Mouse (Mus musculus): Measurements from ENCODE around the gene P2rx1. TPM values are rescaled to one million over a fixed set of nuclear protein-coding genes. Genes with fewer than 3 reads are reported as not detected.

P2rx1 gene
- polyA plus RNA-seq, 2 experiments from 2014 or later, result 0.42 TPM; not detected in 1

DNA sequence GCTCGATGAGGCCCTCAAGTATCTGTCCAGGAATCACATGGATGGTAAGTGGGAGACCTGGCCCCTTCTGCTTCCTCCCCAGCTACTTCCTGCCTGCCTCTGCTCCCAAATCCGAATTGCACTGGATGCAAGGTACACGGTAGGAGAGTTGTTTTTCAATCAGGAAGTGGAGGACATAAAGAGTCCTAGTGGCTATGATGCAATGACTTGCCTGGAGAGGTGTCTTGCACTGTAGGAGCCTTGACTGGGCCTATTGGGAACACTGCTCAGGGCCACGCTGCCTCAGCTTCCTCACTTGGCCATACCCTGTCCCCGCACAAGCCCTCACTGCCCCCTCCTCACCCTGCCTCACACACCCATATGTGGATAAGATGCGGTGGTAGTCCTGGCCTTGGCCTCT lies 9.9 kb upstream of the P2rx1 start:
- ATAC-seq, result no peak

DNA sequence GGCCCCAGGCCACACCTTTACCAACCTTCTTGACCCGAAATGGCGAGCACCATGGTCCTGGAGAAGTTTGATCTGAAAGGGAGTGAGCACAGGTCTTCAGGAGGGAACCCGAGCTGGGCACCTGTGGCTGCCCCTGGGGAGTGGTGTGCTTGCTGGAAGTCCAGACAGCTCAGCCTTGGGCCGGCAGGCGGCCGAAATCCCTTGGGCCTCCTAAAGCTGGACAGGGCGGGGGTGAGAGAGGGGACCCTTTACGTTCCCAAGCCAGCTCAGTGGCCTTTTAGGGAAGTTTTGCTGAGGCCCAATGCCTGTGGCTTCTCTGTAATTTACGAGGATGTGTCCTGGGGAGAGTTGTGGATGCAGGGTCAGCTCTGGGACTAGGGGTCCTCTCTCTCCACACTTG lies 8.2 kb upstream of the P2rx1 start:
- ATAC-seq, result no peak

DNA sequence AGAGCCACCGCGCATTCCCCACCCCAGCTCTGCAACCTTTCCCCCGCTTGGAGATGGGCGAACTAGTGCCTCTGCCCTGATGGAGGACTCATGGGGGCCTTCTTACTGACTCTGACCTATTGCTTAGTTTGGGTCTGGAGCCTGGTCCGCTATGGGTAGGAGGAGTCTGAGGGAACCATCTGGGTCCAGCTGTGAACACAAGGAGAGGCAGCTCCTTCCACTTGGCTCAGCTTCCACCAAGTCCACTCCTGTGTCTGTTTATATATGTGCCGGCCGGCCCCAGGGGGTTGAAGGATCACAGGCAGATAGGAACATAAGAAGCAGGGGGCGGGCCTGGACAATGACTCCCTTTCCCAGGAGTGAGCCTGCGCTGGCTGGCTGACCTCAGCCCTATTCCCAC lies 6.9 kb upstream of the P2rx1 start:
- ATAC-seq, result no peak

DNA sequence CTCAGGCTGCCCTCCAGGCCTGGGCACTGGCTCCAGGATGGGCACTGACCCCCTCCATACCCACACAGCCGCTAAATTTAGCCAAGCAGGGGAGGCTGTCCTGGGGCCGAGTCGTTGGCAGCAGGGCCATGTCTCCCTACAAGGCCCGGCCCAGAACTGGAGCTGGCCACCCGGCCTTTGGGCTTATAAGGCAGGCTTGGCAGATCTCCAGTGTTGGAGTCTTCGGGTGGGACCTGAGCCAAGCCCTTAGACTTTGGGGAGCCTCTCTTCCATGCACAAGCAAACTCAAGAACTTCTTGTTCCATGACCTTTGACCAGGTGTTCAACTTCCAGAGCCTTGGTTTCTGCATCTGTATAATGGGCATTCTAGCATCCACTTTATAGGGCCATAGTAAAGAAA lies 2.6 kb upstream of the P2rx1 start:
- ATAC-seq, result no peak

DNA sequence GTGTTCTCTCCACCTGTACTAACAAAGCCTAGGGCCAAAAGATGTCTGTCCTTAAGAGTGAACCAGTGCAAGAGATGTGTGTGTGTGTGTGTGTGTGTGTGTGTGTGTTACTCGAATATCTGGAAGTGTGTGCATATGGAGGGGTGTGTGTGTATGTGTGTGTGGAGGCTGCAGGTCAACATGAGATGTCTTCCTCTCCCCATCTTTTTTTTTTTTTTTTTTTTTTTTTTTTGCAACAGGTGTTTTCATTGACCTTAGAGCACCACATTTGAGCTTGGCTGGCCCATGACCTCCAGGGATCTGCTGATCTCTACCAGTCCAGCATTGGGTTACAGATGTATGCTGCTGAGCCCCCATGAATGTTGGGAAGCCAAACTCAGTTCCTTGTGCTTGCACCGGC lies 2.1 kb upstream of the P2rx1 start:
- ATAC-seq, result no peak

DNA sequence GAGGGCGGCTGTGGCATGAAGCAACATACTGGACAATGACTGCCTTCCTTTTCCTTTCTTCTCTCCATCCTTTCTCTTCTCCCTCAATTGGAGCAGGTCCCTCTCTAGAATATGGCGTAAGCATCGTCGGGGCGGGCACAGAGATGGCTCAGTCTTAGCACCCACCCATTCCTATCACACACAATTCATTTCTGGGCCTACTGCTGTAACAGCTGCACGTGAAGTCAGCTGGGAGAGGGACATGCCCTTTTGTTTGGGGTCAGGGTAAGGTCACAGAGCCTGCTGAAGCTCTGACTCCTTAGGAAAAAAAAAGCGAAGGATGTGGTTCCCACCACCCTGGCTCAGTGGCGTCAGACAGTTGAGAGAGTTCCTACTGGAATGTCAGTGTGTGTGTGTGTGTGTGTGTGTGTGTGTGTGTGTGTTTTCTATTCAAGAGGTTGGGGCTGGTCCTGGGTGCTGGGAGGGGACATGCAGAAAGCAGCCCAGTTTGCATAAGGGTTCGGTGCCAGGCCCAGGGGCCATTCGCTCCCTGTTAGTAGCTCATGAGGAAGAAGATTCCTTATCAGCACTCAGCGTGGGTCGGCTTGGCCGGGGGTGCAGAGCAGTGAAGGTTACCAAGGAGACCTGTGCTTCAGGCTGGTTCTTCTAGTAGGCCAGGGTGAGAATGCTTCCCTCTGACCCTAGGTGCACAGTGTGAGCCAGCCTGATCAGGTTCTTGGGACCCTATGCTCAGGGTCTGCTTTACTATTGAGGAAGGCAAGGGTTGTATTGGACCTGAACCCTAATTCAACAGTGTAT lies 1.2 kb upstream of the P2rx1 start:
- ATAC-seq, result no peak

DNA sequence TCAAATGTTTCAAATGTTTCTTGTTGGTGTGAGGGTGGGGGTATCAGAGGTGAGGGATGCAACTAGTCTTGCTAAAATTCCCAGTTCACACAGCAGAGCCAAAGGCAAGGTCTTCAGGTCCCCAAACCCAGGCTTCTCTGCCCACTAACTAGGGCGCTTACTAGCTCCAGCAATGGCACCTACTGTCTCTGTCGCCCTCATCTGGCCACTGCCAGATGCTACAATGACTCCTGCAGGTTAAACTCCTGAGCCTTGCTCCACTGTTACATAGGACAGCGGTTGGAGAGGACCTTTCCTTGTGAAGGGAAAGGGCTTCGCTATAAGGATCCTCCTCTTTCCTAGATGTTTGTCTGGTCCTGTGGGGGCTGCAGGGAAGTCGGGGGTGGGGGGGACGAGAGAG lies 2.1 kb downstream of the P2rx1 start:
- ATAC-seq, result no peak

DNA sequence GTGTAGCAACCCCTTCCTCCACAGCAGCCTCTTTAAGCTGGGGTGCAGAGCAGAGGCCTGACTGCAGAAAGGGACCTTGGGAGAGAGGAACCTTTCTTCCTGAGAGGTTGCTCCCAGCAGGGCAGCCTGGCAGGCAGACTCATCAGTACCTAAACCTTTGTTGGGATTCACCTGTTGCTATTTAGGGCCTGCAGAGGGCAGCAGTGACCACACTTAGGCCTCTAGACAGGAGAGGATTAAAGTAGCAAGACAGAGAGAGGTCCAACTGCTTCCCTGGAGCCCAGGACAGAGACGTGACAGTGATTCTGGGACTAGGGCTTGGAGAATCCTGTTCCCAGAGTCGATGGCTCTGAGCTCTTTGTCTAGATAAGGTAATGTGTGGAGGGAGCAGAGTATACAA lies 7.5 kb downstream of the P2rx1 start:
- peak; percentile 69 for ATAC-seq

DNA sequence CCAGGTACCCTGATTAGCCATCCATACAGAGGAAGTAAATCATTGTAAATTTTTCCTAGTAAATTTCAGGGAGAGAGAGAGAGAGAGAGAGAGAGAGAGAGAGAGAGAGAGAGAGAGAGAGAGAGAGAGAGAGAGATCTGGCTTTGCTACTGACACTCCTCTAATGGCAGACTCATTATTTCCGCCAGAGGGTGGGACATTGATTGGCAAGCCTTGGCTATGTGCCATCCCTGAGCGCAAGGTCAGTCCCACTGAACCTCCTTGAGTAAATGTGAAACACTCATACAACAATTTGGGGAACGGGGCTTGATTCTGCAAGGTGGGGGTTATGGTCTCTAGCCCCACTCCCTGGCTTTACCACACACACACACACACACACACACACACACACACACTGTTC lies 8.2 kb downstream of the P2rx1 start:
- ATAC-seq, result no peak

DNA sequence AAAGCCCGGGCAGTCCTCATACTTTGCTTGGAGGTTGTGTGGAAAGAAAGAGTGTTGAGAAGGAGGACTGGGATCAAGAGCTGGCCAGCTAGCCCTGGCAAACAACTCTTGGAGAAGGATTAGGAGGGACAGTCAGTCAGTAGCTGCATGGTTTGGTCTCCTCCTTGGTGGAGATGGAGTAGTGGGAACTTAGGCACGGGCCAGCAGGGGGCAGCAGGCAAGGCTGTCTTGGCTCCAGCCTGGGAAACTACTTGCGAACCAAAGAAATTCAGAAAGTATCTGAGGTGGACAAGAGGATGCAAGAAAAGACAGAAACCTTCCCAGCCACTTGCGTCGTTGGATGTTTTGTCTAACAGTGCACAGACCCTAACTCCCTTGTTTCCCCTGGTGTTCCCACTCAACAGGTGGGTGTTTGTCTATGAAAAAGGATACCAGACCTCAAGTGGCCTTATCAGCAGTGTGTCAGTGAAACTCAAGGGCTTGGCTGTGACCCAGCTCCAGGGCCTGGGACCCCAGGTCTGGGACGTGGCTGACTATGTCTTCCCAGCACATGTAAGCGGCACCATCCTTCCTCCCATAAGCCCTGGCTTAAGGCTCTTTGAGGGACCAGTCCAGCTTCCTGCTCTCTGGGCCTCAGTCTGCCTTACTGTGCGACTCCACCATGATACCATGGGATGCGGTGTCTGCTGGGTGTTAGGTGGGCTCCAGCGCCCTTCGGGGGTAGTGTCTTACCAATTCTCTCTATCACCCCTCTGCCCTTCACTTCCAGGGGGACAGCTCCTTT lies 9.0 kb downstream of the P2rx1 start:
- no peak for ATAC-seq

DNA sequence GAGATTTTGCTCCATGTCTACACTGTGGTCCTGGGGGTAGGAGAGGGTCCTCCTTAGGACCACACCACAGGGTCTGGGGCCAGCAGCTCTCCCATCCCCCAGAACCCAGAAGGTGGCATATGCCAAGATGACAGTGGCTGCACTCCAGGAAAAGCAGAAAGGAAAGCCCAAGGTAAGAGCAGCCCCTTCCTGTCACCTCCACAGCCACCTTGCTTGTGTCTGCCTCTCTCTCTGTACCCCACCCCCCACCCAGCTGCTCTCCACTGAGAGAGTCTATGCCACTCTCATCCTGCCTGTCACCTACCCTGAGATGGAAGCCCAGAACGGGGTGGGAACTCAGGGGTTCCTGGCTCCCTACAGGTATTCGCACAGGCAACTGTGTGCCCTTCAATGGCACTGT lies 9.9 kb downstream of the P2rx1 start:
- no peak for ATAC-seq

DNA sequence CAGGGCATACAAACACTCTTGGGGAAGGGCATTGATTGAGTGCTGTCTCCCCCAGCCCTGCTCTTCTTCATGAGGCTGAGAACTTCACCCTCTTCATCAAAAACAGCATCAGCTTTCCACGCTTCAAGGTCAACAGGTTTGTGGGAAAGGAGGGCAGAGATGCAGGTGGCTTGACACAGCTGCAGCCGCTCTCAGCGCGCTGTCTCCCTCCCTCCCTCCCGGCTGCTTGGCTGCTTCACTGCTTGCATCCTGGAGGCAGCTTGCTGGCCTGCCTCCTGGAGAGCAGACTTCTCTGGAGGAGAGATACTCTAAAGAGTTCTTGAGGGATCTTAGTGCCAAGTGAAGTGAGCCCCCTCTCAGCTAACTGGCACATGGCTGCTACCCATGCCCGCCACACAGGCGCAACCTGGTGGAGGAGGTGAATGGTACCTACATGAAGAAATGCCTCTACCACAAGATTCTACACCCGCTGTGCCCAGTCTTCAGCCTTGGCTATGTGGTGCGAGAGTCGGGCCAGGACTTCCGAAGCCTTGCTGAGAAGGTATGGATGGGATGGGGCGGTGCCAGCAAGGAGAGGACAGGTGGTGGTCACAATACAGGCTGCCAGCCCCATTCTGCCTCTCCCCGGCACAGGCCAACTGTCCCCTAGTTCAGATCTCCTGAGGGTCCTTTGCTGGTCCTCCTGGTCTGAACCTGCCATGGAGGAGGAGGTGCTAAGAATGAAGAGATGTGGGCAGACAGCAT lies 10.8 kb downstream of the P2rx1 start:
- no peak for ATAC-seq

DNA sequence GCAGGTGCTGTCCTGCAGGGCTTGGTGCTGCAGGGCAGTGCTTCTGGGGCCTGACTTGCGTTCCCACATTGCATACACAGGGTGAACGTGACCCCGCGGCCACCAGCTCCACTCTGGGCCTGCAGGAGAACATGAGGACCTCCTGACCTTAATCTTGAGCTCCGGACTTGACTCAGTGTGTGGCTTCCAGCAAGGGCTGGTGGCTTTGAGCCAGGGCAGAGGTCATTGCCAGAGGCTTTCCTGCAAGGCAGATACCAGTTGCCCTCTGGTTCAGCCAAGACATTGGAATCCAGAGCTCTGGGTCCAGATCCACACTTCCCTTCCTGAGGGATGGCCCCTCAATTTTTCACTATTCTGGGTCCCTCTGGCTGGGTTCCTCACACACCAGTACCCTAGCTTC lies 15.1 kb downstream of the P2rx1 start:
- ATAC-seq, result no peak

DNA sequence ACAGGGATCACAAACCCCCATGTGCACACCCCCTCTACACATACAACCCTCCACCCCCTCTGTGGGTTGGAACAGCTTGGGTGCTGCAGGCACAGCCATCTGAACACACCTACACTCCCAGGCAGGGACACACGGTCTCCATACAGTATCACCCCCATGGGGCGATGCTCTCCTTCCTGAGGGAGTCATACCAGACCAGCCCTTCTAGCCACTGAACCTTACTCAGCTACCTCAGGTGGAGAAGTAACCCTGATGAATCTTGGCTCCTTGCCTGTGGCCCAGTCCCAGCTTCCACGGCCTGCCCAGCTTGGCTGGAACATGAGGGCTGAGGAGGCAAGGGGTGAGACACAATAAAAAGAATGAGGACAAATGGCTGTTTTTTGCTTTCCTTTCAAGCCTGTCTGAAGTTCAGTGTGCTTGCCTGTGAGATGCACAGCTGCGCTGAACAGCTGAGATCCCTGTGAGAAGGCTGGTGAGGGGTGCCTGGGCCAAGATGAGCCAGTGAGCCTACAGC lies 16.0 kb downstream of the P2rx1 start:
- ATAC-seq, result no peak

DNA sequence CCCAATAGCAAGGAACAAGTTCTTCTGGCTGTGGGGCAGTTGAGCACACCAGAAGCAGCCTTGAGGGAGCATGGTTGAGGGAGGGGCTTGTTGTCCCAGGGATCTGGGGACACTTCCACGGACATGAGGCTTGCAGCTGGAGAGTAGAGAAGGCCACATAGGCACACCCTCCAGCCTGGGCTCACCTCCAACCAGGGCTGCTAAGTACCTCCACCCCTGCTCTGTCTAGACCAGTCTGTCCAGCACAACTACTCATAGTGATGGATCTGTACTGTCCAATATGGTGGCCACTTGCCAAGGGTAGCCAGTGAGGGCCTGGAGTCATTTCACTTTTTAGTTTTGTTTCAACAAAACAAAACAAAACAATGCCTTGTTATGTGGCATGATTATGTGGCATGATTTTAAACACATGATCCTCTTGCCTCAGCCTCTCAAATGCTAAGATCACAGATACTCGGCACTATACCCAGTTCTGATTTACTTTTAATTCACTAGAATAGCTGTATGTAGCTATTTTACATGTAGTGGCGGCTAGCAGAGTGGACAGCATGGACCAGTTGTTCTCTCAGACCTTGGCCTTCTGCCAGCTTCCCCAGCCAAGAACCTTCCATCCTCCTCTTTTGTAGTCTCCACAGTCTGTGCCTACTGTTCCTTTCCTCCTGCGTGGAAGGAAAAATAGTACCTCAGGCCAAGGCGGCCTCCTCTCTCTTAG lies 16.6 kb downstream of the P2rx1 start:
- no peak for ATAC-seq

DNA sequence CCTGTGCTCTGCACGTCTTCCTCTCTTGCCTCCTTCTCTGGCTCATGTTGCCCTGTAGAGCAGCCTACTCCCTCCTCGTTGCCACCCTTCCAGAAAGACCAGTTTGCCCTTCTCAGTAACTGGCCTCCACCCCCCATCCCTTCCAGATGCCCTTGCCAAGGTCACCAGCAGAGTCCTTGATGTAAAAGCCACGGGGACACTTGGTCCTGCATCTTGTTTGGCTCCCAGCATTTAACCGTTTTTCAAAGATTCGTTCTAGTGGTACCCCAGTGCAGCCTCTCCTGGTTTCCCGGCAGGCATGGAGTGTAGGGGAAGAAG lies 17.2 kb downstream of the P2rx1 start:
- no peak for ATAC-seq

DNA sequence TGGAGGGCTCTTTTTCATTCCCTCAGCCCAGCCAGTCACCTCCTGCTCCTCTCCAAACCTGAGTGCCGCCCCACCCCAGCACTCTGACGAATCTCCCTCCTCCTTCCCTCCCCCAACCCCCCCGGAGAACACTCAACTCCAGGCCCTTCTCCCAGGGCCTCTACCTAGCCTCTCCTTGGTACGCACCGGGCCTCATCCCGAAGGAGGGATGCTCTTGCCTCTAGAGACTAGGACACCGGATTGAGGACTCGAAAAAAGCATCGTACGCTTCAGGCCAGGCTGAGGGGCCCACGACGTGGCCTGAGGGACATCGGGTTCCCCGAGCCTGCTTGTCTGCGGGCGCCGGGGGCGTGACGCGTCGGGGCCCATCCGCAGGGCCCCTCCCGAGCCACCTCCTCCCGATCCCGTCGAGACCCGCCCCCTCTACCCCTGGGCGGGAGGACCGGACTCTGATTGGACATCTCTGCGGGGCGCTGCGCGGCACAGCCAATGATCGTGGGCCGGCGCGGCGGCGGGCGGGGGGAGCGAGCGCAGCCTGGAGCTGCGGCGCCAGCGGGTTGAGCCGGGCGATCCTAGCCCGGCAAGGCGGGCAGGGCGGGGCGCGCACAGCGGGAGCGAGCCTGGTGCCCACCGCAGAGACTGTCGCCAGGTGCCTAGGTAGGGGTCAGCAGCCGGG lies 19.7 kb downstream of the P2rx1 start, which contains the start of gene Camkk1:
Camkk1 (plus strand) TSS at position 538 of the 676 bp plus-strand sequence.
- ATAC-seq, result peak; percentile 87

DNA sequence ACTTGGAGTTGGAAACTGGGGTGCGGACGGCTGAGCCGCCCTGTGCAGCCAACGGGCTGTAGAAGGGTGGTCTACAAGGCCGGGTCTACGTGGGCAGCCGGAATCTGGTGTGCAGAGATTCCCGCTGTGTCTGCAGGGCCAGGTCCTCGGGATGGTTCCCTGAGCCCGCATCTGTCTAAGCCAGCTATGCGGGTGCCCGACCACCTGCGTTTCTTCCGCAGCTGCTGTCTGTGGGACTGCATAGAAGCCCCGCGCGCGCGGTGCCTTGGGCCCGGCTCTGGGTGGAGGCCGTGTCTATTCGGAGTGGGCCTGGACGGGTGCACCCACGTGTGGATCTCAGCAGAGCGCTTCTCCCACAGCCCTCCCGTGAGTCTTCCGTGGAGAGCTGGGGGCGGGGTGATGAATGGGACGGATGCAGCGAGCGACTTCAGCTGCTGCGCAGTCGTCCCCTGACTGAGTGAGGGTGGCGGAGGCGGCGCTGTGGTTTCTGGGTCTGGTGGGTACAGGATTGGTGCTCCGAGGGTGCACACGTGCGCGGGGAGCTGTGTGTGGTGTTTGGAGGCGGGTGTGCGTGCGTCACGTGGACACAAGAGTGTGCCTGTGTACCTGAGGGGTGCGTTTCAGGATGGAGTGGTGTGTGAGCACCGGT lies 20.4 kb downstream of the P2rx1 start:
- peak; percentile 77 for ATAC-seq

DNA sequence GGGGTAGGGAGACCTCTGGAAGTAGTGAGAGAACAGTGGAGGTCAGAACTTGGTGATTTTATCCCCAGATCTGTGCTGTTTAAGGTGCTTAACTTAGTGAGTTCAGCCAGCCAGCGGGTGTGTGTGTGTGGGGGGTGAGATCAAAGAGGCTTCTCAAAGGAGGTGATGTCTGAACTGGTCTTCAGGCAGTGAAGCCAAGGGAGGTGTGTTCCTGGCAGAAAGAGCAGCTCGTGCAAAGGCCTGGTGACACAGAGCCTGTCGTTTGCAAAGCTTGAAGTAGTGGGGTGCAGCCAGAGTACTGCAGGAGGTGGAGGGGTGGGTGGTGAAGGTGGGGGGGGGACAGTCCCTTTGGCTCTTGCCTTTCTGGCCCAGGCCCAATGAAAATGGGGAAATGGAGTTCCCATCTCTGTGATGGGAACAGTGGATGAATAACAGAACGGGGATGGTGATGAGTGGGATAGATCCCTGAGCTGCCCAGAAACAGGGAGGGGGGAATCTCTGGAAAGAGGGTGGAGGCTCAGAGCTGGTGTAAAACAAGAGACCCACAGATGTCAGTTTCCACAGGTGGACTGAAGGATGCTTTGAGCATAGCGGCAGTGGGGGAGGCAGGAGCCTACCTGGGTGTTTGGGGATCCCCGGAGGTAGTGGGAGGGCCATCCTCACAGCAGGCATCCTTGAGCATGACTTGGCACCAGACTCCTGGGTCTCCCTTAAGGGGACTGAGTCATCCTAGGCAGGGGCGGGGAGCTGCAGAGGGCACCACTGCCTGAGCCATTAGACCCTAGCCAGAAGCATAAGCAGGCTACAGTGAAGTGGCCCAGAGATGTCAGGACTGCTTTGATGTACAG lies 22.3 kb downstream of the P2rx1 start:
- ATAC-seq, result no peak

DNA sequence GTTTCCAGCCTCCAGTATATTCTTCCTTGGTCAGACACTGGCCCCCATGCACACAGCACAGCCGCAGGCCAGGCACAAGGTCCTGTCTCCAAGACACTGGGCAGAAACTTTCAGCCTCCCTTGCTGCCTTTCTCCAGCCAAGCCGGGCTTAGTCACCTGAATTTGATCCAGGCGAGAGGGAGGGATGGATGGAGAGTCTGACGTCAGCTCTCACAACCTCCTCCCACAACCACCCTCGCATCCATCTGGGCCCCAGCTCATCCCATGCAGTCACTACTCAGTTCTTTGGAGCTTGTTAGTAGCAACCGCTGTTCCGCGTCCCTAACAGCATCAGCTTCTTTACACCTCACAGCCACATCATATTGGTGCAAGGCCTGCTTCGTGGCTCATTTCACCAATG lies 24.2 kb downstream of the P2rx1 start:
- no peak for ATAC-seq

DNA sequence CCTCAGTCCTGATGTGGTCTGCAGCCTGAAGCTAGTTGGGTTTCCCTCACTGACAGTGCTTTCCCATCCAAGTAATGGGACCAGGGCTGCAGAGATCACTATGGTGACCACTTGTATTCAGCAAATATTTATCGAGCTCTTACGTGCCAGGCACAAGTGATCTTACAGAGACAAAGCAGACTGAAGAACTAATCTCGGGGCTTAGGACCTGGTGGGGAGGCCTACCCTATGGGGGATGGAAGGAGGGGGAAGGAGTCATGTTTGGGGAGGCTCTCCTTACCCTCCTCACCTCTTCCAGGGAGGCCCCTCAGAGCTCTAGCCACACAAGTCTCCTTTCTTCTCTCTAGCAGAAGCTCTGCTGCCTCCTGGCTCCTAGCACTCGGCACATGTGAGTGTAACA lies 24.9 kb downstream of the P2rx1 start:
- ATAC-seq, result no peak
